Mouse (Mus musculus) olfactory bulb, adult 2 months (tissue): ENCODE data around the gene Slmap.

ENCODE experiments used
- CTCF ChIP-seq: fragments of 200-500 bp; IDR thresholded peaks from 2 replicates; pipeline ENCODE4 v1.5.1; 2012; ENCODE audit warnings: low read depth, mild to moderate bottlenecking, low read length, moderate library complexity; ENCODE audit not compliant: insufficient read depth
- POLR2A ChIP-seq: fragments of 200-500 bp; IDR thresholded peaks from 2 replicates; pipeline ENCODE4 v1.6.1; 2012; ENCODE audit warnings: mild to moderate bottlenecking, low read depth, low read length, moderate library complexity; ENCODE audit not compliant: insufficient read depth

- TF ChIP-seq CTCF (no peak), POLR2A (no peak)
Observed at GRCm38 (mm10) chr14:26417088-26417487, 117.6 kb downstream of the Slmap start.
